Mouse (Mus musculus) MEL-GATA-1-ER (cell line): ENCODE measurements around the gene Abhd4.
"Not testable (repeated sequence)": the region's sequence is repeated elsewhere in the genome, so short reads cannot be mapped to it uniquely, and the experiment has no call there.

Source experiments
- DNase-seq: peaks from one replicate; pipeline ENCODE4 v3.0.0-alpha.2; 2012; ENCODE audit warnings: low read depth; ENCODE audit errors: extremely low read depth

Gene Abhd4

DNA sequence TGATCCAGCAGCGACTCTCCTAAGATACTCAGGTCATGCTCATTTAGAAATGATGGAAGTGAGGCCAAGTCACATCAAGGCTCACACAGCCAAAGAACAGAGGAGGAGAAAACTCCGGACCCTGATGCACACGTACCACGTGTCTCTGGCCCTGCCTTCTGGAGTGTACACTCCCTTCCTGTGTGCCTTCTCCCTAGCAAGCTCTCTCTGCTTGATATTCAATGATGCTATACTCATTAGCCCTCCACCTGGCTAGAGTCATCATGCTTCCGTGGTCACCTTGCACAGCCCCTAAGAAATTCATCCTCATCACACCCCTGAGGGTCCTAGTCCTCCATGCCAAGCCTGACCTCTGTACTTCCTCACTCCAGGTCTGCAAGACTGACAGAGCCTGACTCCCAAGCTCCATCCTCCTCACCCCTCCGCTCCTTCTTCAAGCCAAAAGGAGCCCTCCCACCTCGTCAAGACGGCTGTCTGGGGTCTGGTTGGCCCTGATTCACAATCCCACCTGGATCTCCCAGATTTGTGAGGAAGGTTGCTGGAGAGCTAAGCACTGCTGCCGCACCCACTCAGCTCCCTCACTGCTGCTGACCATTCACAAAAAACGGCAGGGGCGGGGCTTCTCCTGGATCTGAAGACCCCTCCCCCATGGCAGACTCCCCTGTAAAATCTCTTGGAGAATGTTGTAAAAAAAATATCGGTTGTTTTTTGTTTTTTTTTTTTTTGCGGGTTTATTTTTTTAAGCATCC, 30.5 kb upstream of the Abhd4 start:
- DNase-seq: no peak

DNA sequence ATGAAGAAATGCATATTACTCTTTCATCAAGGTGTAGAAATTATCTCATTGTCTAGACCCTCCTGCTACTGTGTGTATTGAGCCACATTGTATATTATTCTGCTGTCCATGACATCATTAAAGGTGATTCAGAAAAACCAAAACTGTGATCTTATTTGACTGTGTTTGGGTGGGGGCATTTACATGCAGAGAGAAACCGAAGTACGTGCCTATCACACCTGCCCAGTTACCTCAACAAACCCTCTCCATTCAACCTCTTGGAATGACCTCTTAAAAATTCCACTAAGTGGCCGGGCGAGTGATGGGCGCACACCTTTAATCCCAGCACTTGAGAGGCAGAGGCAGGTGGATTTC, 29.9 kb upstream of the Abhd4 start:
- no peak for DNase-seq

DNA sequence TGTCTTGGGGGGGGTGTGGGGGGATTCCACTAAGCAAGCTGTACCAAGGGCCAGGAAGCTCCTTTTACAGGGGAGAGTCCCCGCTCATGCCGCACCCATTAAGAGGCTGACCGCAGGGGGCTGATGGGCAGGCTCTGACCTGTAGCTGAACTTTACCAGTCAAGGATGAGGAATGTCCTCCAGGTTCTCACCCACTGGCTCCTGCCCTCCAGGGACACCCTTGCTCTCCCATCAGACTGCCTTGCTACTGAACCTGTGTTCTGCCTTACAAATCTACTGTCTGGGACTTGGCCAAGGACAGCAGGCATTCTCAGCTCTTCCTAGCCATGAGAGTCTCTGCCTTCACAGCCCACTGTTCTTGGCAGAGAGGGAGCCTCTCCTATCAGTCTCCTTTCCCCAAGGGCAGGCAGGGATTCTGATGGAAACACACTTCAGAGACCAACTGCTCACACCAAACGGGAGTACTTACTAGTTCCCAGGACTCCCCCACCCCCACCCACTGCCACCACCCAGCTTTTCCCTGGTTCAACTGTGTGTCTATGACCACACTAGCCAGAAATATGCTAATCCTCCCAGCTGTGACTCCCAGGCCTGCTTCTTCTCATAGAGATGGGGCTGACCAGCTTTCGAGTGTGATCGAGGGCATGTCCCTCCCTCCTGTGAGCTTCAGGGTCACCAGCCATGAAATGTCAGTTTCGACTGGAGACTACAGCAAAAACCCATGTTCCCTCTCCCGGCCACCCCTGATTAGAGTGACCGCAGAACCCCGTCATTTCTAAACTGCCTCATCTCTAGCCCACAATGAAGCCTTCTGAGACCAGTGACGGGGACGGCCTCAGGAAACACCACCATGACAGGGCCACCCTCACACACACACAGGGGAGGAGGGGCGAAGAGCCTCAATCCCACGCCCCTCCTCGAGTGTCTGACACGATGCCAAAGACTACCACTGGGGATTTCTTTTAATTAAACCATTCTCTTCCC, 29.2 kb upstream of the Abhd4 start:
- no peak for DNase-seq

DNA sequence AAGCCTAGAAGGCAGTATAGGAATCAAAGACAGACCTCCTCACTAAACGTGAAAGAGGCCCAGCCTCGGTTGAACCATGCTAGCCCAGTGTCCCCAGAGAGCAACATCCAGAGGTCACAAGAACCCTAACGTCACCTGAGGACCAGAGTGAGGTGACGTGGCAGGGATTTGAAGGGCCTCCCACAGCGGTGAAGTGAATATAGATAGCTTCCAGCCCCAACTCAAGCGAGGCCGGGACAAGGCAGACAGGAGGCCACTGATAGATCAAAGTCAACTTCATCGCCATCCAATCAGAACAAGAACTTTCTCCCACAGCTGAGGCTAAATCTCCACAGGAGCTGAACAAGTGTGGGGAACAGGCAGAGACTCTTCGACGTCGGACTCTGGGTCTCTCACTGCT, 28.3 kb upstream of the Abhd4 start:
- no peak for DNase-seq

DNA sequence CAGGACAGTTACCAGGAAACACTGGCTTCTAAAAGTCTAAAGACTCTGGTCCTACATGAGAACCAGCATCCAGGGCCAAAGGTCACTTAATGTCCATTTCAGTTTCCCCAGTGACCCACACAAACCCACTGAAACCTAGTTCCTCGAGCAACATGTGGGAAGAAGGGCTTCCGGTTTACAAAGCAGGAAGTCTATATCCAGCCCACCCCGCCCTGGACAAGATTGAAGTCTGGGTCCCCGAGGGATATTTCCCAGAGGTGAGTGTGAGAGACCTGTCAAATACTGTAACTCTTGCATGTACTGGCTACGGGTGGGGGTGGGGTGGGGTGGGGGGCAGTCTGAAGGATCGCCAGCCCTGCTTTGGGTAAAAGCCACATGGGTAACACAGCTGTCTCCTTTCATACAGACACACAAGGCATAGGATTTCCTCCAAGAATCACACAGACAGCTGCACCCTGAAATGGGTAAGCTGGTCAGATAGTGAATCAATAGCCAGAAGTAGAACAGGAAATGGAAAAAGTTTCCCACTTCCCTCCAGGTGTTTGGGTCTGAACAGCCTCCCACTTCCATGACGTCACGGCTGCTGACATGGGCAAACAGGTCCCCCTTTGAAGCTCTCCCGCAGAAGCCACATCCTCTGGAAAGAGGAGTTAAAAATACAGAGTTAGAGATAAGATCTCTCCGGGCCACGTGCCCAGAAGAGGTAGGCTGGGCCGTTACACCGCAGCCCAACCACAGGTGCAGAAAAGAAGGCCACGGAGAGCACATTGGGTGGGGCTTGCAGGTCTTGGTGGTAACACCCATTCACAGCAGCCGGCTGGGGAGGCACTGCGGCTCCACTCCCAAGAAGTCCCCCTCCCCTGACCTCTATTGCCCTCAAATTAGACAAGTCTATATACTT, 26.8 kb upstream of the Abhd4 start:
- DNase-seq: peak; percentile 64

DNA sequence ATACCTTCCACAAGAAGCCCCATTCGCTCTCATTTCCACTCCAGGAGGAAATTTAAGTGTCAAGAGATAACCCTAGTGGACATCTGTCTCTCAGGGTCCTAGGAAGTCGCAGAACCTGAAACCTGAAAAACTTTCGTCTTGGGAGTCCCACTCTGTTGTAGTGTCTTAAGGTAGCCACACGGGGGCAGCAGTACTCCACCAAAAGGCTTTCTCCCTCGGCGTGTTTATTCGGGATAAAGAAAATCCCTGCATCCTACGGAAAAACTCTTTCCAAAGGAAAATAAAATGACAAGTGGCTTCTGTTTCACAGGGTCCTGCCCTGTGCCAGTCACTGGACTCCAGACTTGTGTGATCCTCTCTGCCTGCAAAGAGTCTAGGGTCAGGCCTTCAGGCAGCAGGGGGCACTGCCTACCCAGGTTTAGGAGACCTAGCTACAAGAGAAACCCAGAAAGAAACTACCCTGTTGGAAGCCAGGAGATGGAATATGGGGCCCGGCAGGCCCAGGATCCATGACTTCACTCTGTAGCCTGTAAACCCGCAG, 26.0 kb upstream of the Abhd4 start:
- DNase-seq: peak; percentile 49

DNA sequence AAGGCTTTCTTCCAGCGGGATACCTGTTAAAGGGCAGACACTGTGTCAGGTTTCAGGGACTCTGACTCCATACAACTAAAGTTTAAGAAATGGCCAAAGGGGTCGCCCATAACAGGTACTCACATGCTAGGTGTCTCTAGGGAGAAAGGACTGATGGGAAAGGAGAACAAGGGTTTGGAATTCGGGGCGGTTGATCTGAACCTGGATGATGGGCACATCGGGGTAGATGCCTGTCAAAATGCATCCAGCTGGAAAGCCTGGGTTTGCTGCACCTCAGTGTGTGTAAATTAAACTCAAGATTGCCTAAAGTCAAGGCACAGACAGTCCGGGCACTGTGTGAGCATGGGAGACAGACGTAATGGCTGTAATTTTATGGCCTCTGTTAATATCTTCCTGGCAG, 25.5 kb upstream of the Abhd4 start:
- no peak for DNase-seq

DNA sequence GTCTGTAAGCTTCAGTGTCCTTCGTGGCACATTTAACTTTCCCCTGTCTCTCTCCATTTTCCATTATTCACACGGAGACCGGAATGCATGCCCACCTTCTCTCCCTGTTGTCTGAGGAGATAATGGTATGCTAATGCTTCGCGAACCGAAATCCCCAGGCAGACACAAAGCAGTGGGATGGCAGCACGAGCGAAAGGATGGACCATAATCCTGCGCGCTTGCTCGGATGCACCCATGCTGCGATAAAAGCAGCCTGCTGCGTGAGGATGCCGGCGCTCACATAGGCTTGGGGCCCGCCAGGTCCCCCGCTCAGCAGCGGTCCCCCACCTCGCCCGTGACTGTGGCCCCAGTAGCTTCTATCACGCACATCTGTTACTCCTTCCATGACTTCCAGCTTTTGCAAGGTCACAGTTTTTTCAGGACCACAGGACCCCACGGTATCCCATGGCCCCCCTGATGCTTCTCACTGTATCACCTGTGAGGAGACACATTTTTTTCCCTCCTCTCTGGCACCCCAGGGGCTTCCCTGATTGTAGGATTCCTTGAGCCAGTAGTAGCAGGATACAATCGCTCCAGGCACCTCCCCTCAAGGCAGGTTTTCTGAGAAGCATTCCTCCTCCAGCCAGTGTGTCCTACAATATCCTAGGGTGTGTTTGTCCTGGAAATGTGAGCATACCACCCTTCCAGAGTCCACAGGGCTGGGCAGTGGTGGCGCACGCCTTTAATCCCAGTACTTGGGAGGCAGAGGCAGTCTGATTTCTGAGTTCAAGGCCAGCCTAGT, 24.9 kb upstream of the Abhd4 start:
- no peak for DNase-seq

DNA sequence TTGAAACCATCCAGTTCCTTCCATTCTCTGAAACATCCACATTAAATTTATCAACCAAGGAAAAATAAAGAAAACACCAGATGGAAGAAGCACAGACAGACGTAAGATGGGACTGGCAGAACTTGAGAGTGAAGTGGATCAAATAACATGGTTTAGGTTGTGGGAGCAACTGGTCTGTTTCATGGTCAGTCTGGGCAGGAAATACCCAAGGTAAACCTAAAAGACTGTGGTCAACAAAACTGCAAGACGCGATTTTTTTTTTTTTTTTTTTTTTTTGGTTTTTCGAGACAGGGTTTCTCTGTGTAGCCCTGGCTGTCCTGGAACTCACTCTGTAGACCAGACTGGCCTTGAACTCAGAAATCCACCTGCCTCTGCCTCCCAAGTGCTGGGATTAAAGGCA, 24.1 kb upstream of the Abhd4 start:
- DNase-seq: not testable (repeated sequence)

DNA sequence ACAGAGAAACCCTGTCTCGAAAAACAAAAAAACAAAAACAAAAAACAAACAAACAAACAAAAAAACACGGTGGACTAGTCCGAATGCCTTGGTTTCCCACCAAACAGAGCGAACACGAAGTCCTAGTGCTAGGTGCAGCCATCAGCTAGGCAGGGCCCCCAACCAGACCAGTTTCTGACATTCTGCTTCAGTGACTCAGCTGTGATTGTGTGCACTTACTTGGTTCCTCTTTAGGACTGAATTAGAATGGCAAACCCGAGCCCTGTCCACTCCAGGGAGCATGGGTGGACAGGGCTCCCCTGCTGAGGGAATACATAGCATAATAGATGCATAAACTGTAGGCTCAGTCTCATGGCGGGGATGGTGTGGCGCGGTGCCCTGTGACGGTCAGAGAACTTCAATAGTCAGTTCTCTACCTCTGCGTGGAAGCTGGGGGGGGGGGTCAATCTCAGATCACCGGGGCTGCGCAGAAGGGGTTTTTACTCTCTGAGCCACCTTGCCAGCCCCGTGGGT, 23.3 kb upstream of the Abhd4 start:
- no peak for DNase-seq

DNA sequence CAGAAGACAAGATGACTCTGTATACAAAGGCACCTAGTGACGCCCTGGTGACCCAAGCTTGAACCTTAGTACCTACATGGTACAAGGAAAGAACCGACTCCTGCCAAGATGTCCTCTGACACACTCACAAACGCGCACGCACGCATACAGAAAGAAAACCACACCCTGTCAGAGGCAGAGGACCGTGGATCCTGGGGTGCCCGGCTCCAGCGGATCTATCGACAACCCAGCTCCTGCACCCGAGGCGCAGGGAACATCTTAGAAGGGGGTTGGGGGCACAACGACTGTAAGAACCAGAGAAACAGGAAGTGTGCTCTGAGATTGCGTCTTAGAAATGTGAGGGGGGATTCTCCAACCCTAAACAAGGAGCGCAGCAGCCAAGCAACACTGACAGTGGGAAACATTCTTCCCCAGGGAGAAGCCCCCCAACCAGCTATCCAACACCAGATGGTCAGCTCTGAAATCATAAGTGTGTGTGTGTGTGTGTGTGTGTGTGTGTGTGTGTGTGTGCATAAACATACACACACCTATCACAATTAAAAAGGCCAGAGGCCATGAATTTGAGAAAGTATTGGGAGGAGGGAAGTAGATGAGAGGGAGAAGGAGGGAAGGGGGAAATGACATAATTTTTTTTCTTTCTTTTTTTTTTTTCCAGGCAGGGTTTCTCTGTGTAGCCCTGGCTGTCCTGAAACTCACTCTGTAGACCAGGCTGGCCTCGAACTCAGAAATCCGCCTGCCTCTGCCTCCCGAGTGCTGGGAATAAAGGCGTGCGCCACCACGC, 22.6 kb upstream of the Abhd4 start:
- DNase-seq: no peak

DNA sequence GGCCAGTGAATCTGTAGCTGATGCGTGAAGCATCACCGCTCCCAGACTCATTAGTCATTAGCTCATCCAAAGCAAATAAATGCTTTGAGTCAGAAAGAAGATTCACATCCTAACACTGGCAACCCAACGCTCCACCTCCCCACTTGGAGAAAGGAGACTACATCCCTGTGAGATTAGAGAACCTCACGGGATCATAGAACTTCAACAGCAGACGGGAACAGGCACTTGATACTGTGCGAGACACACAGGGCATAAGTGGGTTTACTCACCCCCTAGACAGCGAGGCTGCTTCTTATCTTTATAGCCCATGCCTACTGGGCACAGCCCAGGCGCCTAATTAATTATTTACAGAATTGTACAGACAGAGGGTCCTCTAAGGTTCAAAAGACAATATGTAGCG, 21.8 kb upstream of the Abhd4 start:
- no peak for DNase-seq

DNA sequence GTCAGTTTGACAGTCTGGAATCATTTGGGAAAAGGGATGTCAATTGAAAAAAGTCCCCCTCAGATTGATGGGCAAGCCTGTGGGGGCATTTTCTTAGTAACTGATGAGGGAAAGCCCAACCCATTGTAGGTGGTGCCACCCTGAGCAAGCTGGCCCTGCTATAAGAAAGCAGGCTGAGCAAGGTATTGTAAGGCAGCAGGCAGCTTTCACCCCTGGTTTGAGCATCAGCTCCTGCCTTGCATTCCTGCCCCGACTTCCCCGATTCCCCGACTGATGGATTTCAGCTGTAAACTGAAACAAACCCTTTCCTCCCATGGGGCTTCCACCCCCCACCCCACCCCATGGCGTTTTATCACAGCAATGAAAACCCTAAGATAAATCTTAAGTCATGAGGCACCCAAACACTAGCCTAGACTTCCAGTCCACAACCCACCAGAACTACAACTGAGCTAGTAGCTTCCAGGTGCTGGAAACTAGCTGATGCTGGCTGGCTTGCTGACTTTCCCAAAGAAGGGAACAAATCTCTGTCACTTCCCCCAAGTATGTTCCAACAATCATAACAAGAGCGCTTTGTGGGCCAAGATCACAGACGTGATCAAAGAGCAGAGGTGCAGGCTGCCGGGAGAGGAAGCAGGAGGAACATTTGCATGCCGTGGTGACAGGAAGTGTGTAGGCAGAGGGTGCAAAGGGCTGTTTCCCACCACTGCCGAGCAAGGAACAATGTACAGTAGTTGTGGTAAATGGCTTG, 21.0 kb upstream of the Abhd4 start:
- no peak for DNase-seq

DNA sequence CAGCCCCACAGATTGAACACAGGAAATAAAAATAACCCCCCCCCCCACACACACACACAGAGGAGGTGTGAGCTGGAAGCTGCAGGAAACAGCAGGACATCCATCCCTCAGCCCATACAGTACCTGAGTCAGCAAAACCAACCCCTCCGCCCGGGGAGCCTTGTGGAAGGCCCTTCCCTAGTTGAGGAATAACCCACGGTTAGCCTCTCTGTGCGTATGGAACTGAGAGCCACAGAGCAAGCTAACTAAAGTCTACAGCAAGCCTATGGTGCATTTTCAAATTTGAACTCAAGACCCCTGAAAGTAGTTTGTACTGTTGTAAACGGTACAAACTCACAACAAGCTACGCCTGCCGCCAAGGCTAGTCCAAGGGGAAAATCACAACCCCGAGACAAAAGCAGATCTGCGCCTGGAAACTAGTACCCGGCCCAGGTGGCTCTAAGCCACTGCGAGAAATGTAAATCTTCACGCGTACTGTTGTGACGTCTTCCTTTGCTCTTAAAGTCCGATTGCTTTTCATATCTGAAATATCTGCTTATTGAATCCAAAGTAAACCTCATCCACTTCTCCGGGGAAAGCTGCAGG, 20.3 kb upstream of the Abhd4 start:
- DNase-seq: no peak

DNA sequence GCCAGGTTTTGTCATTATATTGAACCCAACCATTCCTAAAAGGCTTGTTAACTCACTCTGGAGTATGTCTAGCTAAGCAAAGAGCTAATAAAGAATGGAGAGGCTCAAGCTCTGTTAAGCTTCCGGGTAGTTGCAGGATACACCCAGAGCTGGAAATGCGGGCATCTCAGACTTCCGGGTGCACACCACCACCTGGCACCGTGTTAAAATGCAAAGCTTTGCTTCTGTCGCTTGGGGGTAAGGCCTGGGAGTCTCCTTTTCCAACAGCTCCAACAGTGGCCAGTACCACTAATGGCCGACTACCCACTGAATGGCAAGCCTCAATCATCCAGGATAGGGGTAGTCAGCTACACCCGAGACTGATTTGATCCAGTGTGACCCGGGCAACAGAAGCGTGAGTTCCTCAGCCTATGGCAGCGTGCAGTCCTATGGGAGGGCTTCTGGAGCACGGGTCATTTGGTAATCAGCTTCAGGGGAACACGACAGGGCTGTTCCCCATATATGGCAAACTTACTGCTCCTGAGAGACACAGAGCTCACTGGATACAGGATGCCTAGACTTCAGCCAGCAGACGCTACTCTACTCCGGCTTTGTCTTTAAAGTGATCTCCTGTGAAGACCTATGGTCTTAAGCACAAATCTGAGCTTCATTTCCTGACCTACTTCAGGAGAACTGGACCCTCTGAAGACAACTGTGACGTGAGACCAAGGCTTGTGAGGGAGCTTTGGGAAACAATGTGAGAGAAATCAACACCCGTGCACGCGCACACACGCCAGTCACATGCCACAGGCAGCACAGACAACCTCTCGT, 19.6 kb upstream of the Abhd4 start:
- no peak for DNase-seq

DNA sequence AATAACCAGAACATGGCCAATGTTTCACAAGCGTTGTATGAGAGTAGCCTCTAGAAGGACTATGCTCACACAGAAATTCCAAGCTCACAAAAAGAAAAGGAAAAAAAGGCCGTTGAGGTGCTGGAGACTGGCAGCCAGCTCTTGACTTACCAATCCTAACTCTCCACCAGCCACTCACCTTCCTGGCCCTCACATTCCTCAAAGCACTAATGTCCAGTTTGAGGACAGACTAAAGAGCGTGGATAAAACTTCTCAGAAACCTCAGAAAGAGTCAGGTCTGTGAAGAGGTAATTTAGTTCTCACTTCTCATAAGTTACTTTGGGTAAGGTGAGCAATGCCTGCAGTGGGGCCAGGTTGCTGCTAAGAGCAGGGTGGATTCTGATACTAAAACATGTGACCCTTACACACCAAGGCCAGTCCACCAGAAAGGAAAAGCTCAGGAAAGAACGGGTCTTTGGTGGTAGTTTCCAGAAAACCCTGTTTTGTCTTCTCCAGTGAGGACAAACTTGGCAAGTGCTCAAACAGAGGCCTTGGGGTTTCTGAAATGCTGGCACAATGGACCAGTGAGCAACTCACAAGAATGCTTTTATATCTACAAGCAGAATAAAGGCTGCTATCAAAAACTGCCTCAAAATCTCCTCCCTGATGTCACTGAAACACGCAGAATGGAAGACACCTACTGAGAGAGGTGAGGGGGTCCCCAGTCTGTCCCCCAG, 18.0 kb upstream of the Abhd4 start:
- no peak for DNase-seq

DNA sequence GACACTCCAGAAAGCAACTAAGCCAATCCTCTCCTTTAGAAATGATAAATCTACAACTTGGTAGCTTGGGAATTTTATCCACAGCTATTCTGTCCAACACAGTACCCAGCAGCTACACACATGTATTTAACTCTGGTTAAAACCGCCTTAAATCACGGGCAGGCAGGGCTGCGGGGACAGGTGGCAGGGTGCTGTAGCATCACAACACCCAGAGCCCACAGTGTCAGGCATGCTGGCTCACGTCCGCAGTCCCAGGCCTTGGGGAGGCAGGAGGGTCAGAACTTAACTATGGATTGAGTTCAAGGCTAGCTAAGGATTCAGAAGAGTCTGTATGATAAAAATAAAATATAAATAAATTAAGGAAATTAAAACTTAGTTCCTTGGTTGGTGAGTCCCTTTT, 17.1 kb upstream of the Abhd4 start:
- DNase-seq: no peak
